Mouse (Mus musculus) G1E (cell line): ENCODE data around the gene Ncor1.

Experiments used
- CTCF ChIP-seq: IDR thresholded peaks from 2 replicates; pipeline ENCODE4 v1.5.1; 2012; ENCODE audit warnings: low read depth, low read length, inconsistent platforms, mixed read lengths
- GATA1 ChIP-seq: IDR thresholded peaks from 2 replicates; pipeline ENCODE4 v1.6.1; 2012; ENCODE audit warnings: borderline replicate concordance, low read length, inconsistent platforms, mixed read lengths
- GATA2 ChIP-seq: IDR thresholded peaks from 2 replicates; pipeline ENCODE4 v1.6.1; 2012; ENCODE audit warnings: low read depth, low read length, inconsistent platforms, borderline replicate concordance
- POLR2AphosphoS5 ChIP-seq: IDR thresholded peaks from 2 replicates; pipeline ENCODE4 v1.6.1; 2012; ENCODE audit warnings: low read depth, low read length, inconsistent platforms; ENCODE audit not compliant: insufficient replicate concordance
- TAL1 ChIP-seq: conservative IDR thresholded peaks from 2 replicates; pipeline ENCODE4 v1.6.1; 2012; ENCODE audit warnings: low read depth, low read length, inconsistent platforms, mixed read lengths

DNA sequence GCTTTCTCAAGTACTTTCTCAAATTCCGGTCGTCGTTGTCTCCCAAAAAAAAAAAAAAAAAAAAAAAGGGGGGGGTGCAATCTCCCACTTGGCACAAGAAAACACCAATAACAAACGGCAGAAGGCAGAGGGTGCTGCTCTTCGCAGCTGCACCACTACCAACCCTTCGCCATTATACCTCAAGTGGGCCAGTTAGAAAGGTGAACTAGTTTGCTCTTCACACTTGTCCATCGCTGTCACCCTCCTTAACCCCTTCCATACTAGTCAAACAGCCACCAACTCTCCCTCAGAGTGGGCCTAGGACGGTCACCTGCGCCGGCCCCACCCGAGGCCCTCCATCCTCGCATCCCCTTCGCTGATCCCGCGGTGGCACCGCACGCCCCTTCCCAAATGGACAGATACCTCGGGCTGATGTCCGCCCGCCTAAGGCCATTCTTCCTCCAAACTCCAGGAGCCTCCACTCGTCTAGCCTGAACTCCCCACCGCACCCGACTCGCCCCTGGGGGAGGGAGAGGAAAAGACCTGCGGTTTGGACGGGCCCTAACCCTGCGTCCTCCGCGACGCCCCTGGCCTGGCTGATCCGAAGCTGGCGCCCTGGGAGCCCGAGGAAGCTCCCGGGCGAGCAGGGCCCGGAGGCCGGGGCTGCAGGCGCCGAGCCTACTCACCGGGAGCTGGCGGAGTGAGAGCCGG is 1.7 kb downstream of the Ncor1 start:
- TF ChIP-seq CTCF (no peak), GATA1 (no peak), POLR2AphosphoS5 (no peak), TAL1 (no peak), GATA2 (no peak)
